Mouse (Mus musculus) T-helper 17 cell (primary cell): ENCODE data around the gene Tlr11.

Experiments
- in situ Hi-C, 2 experiments: fragments of 300-600 bp; cut with MboI, MseI; formaldehyde crosslinking; loops; 1 replicate in 1 of 2; 2 replicates in 1 of 2; pipeline ENCODE4 v1.15.1; 2025; ENCODE audit warnings: high pct_unique_total_duplicates in 2 of 2

The Tlr11 gene

GRCm38 (mm10) chr14:50357593-50357992 lies at the start of gene Tlr11:
Gene Tlr11 (plus strand): TSS chr14:50357914.
- in situ Hi-C loops: no loop called here

GRCm38 (mm10) chr14:50326661-50327060 lies 31.1 kb upstream of the Tlr11 start, which contains the start of gene Olfr734:
Gene Olfr734 (minus strand): TSS chr14:50326761.
- in situ Hi-C loops: no loop called here

GRCm38 (mm10) chr14:50348796-50349195 lies 8.9 kb upstream of the Tlr11 start, which contains the start of gene Olfr735:
Gene Olfr735 (minus strand): TSS chr14:50348872.
- in situ Hi-C loops: no loop called here

GRCm38 (mm10) chr14:50352438-50352837 lies 5.3 kb upstream of the Tlr11 start:
- in situ Hi-C loops: no loop called here

- in situ Hi-C loops: no loop called here
Measured at GRCm38 (mm10) chr14:50356725-50357124, 989 bp upstream of the Tlr11 start.

DNA sequence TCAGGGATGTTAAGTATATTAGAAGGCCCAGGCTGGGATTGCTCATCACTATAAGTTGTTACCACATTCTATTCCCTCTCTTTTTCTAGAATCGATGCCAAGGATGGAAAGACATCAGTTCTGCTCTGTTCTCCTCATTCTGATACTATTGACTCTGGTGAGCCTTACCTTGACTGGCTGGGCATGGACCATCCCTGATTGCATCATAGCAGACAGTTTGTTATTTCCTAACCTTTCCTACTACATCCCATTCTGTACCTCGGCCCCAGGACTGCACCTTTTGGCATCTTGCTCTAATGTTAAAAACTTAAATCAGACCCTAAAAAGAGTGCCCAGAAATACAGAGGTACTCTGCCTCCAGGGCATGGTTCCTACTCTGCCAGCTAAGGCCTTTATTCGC lies 2.8 kb downstream of the Tlr11 start:
- in situ Hi-C loops: no loop called here

GRCm38 (mm10) chr14:50363561-50363960 lies 5.8 kb downstream of the Tlr11 start:
- in situ Hi-C loops: no loop called here

DNA sequence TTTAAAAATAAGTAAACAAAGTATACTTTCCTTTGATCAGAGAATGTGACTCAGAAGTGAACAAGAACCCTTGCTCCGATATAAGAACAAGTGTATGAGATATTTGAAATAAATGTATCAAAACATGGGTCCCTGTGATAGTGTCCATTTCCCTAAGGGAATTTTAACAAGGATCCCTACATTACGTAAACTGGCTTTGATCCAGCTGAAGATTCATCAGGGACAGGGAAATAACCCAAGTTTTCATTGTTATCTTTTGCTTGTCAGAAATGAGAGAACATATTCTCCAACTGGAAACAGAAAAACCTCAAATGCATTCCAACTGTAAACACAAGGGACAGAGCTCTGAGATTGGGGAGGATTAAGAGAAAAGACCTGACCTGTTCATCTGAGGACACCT lies 23.1 kb downstream of the Tlr11 start, which contains the start of gene Olfr736:
Olfr736 (plus strand) TSS at position 301 of the 400 bp plus-strand sequence.
- in situ Hi-C loops: no loop called here

GRCm38 (mm10) chr14:50407268-50407667 lies 49.6 kb downstream of the Tlr11 start, which contains the start of gene Olfr738:
Gene Olfr738 (plus strand): TSS chr14:50407568.
- in situ Hi-C loops: no loop called here
